Mouse (Mus musculus): Measurements from ENCODE around the gene Cyp51. TPM values are rescaled to one million over a fixed set of nuclear protein-coding genes. Genes with fewer than 3 reads are reported as not detected.
"Not testable (repeated sequence)": the region's sequence is repeated elsewhere in the genome, so short reads cannot be mapped to it uniquely, and the experiment has no call there.

The Cyp51 gene
- 15.3 and 19.2 TPM in 2 replicates for polyA plus RNA-seq (2012; rRNA removed)

- peak; percentile 81 for DNase-seq (ENCODE audit: low spot score)
These were observed at the start of gene Cyp51 for GRCm38 (mm10) chr5:4104341-4105040. Gene Cyp51 (minus strand): TSS chr5:4104746.

- no peak for DNase-seq (ENCODE audit: low spot score)
These were observed 8.1 kb upstream of the Cyp51 start for GRCm38 (mm10) chr5:4112570-4113098.

GRCm38 (mm10) chr5:4107056-4107455 lies 2.5 kb upstream of the Cyp51 start:
- DNase-seq (ENCODE audit: low spot score), result not testable (repeated sequence)

GRCm38 (mm10) chr5:4105651-4106186 lies 1.2 kb upstream of the Cyp51 start:
- no peak for DNase-seq (ENCODE audit: low spot score)

- DNase-seq (ENCODE audit: low spot score), result no peak
These were observed 763 bp downstream of the Cyp51 start for GRCm38 (mm10) chr5:4103626-4104340.

GRCm38 (mm10) chr5:4101770-4102169 lies 2.8 kb downstream of the Cyp51 start:
- DNase-seq (ENCODE audit: low spot score), result no peak

- no peak for DNase-seq (ENCODE audit: low spot score)
These were observed 3.5 kb downstream of the Cyp51 start for GRCm38 (mm10) chr5:4101031-4101430.

- no peak for DNase-seq (ENCODE audit: low spot score)
These were observed 10.1 kb downstream of the Cyp51 start for GRCm38 (mm10) chr5:4094471-4094870.

GRCm38 (mm10) chr5:4088190-4088589 lies 16.4 kb downstream of the Cyp51 start:
- DNase-seq (ENCODE audit: low spot score), result no peak

GRCm38 (mm10) chr5:4086309-4086708 lies 18.2 kb downstream of the Cyp51 start:
- DNase-seq (ENCODE audit: low spot score), result no peak

- DNase-seq (ENCODE audit: low spot score), result no peak
These were observed 19.6 kb downstream of the Cyp51 start for GRCm38 (mm10) chr5:4084948-4085347.

GRCm38 (mm10) chr5:4081513-4081912 lies 23.0 kb downstream of the Cyp51 start:
- no peak for DNase-seq (ENCODE audit: low spot score)

GRCm38 (mm10) chr5:4080861-4081260 lies 23.7 kb downstream of the Cyp51 start:
- no peak for DNase-seq (ENCODE audit: low spot score)

- no peak for DNase-seq (ENCODE audit: low spot score)
These were observed 25.5 kb downstream of the Cyp51 start for GRCm38 (mm10) chr5:4079086-4079485.

- DNase-seq (ENCODE audit: low spot score), result no peak
These were observed 37.3 kb downstream of the Cyp51 start for GRCm38 (mm10) chr5:4067203-4067602.

- no peak for DNase-seq (ENCODE audit: low spot score)
These were observed 38.0 kb downstream of the Cyp51 start for GRCm38 (mm10) chr5:4066476-4067115.

GRCm38 (mm10) chr5:4060313-4060712 lies 44.2 kb downstream of the Cyp51 start:
- DNase-seq (ENCODE audit: low spot score), result no peak

- DNase-seq (ENCODE audit: low spot score), result no peak
These were observed 63.6 kb downstream of the Cyp51 start for GRCm38 (mm10) chr5:4040922-4041321.

- DNase-seq (ENCODE audit: low spot score), result no peak
These were observed 64.2 kb downstream of the Cyp51 start for GRCm38 (mm10) chr5:4040372-4040771.

- no peak for DNase-seq (ENCODE audit: low spot score)
These were observed 65.2 kb downstream of the Cyp51 start for GRCm38 (mm10) chr5:4039351-4039750.

GRCm38 (mm10) chr5:4036686-4037085 lies 67.9 kb downstream of the Cyp51 start:
- DNase-seq (ENCODE audit: low spot score), result no peak

GRCm38 (mm10) chr5:4031846-4032245 lies 72.7 kb downstream of the Cyp51 start:
- no peak for DNase-seq (ENCODE audit: low spot score)
